Mouse (Mus musculus): Measurements from ENCODE around the gene Xpo6. TPM values are rescaled to one million over a fixed set of nuclear protein-coding genes. Genes with fewer than 3 reads are reported as not detected.

Xpo6 gene
- polyA plus RNA-seq, 1 experiment from 2014 or later: 20.8 TPM

DNA sequence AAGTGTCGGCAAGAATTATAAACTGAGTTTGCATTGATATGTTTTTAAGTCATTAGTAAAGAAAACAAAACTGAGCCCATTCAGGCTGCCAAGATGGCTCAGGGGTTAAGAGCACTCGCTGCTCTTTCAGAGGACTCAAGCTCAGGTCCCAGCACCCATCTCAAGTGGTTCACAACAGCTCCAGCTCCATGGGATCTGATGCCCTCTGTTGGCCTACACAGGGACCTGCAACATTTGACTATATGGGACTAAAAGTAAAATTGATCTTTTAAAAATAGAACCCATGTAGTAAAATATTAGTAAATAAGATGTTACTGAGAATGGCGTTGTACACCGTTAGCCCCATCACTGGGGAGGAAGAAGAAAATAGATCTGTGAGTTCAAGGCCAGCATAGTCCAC lies 130.0 kb downstream of the Xpo6 start:
- Histone ChIP-seq H3K27ac (ENCODE audit: low read length) (no peak overlapping the region), H3K36me3 (ENCODE audit: insufficient read depth, low read length) (no peaks in the 10 kb centered on the region), H3K9me3 (ENCODE audit: low read length) (no peaks in the 10 kb centered on the region), H3K4me3 (ENCODE audit: low read depth, low read length) (no peak overlapping the region), H3K9ac (replicated peaks; ENCODE audit: low read depth) (no peak overlapping the region), H3K4me2 (replicated peaks; ENCODE audit: low read depth, low read length) (no peak overlapping the region), H3K27me3 (replicated peaks; ENCODE audit: insufficient read depth, low read length) (no peaks in the 10 kb centered on the region), H3K4me1 (ENCODE audit: insufficient read depth, low read depth, low read length) (no peaks in the 10 kb centered on the region)
- WGBS: 92% methylated on average over 4 of the region's 4 CpGs
- no peak for DNase-seq (ENCODE audit: low spot score)
- no peak for TF ChIP-seq CTCF (IDR thresholded peaks at IDR 0.05)
- no peak for TF ChIP-seq EP300 (IDR thresholded peaks at IDR 0.05)
- no peak for ATAC-seq

DNA sequence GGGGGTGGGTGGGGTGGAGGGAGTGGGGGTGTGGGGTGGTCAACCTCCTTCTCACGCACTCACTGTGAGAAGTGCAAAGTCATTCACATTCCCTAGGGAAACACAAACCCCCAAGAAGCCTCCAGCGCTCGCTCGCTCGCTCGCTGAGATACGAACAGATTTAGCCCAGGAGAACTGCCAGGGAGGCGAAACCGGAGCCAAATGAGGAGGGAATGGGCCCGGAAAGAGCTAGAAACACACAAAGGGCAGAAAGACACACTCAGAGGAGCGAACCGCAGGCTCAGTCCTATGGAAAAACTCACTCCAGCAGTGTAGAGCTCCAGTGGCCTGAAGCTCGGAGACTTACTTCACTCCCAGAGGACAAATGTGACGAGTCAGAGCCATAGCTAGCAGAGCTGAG lies 133.5 kb downstream of the Xpo6 start:
- no peak overlapping the region for H3K4me3 ChIP-seq (ENCODE audit: low read depth, low read length)
- ATAC-seq (peak; percentile 35; the same call in 1 of the 2 replicates), DNase-seq (ENCODE audit: low spot score) (peak; percentile 41)
- no peak overlapping the region for H3K4me2 ChIP-seq (replicated peaks; ENCODE audit: low read depth, low read length)
- H3K4me1 ChIP-seq (ENCODE audit: insufficient read depth, low read depth, low read length): no peaks in the 10 kb centered on the region
- WGBS: 36% methylated on average over 14 of the region's 14 CpGs
- H3K9me3 ChIP-seq (ENCODE audit: low read length): no peaks in the 10 kb centered on the region
- H3K36me3 ChIP-seq (ENCODE audit: insufficient read depth, low read length): no peaks in the 10 kb centered on the region
- no peaks in the 10 kb centered on the region for H3K27me3 ChIP-seq (replicated peaks; ENCODE audit: insufficient read depth, low read length)
- no peak overlapping the region for H3K9ac ChIP-seq (replicated peaks; ENCODE audit: low read depth)
- no peak overlapping the region for H3K27ac ChIP-seq (ENCODE audit: low read length)
- TF ChIP-seq EP300 (IDR thresholded peaks at IDR 0.05): no peak
- no peak for TF ChIP-seq CTCF (IDR thresholded peaks at IDR 0.05)

DNA sequence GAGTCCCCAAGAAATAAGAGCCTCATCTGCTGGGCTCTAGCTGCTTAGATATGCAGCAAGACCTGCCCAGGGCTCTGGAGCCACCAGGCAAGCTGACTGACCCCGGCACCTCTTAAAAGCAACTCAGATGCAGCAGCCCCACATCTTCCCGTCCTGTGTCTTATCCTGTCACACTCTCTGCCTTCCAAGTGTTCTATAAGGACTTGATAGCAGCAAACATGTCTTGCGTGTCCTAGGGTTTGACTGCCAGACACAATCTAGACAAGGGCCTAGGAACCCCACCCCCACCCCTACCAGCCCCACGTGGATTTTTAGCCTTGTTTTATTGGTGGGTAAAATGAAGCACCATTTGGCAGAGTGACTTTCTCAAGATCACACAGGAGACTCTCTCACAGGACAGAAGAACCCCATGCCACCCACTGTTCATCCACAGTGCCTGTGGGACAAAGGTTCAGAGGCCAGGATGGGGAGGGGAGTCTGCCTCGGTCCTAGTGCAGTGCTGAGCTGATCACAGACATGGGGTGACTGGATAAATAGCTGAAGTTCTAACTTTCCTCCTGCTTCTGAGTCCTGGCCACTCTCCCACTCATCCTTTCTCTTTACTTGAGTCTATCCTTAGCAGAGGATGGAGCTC lies 134.9 kb downstream of the Xpo6 start:
- no peak for TF ChIP-seq EP300 (IDR thresholded peaks at IDR 0.05)
- no peak for TF ChIP-seq CTCF (IDR thresholded peaks at IDR 0.05)
- no peak overlapping the region for H3K4me2 ChIP-seq (replicated peaks; ENCODE audit: low read depth, low read length)
- DNase-seq (ENCODE audit: low spot score) (no peak), ATAC-seq (peak; percentile 44)
- WGBS: 50% methylated on average over 5 of the region's 5 CpGs
- H3K4me3 ChIP-seq (ENCODE audit: low read depth, low read length): no peak overlapping the region
- H3K9ac ChIP-seq (replicated peaks; ENCODE audit: low read depth): no peak overlapping the region
- no peaks in the 10 kb centered on the region for H3K36me3 ChIP-seq (ENCODE audit: insufficient read depth, low read length)
- no peaks in the 10 kb centered on the region for H3K4me1 ChIP-seq (ENCODE audit: insufficient read depth, low read depth, low read length)
- no peaks in the 10 kb centered on the region for H3K9me3 ChIP-seq (ENCODE audit: low read length)
- no peak overlapping the region for H3K27ac ChIP-seq (ENCODE audit: low read length)
- H3K27me3 ChIP-seq (replicated peaks; ENCODE audit: insufficient read depth, low read length): no peaks in the 10 kb centered on the region

DNA sequence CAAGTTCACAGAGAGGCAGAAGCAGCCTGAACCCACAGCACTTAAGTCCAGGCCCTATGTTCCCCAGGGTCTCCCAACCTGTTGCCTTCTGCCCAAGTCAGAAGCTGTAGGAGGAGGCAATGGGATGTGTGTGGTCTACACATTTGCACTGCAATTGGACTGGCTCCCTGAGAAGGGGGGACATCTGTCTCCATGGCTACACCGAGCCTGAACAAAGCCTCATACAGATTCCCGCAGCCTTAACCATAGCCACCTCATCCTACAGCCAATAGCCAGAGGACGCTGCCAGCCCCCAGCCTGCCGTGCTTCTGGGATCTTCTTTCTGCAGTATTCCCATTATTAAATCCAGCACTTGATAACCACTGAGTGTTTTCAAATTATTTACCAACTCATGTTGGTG lies 138.1 kb downstream of the Xpo6 start:
- TF ChIP-seq CTCF (IDR thresholded peaks at IDR 0.05) (no peak), EP300 (IDR thresholded peaks at IDR 0.05) (no peak)
- H3K4me2 ChIP-seq (replicated peaks; ENCODE audit: low read depth, low read length): no peak overlapping the region
- H3K4me1 ChIP-seq (ENCODE audit: insufficient read depth, low read depth, low read length): no peaks in the 10 kb centered on the region
- no peak overlapping the region for H3K9ac ChIP-seq (replicated peaks; ENCODE audit: low read depth)
- H3K4me3 ChIP-seq (ENCODE audit: low read depth, low read length): no peak overlapping the region
- DNase-seq (ENCODE audit: low spot score) (no peak), ATAC-seq (no peak)
- 68% methylated on average over 4 of the region's 4 CpGs for WGBS
- no peaks in the 10 kb centered on the region for H3K36me3 ChIP-seq (ENCODE audit: insufficient read depth, low read length)
- H3K9me3 ChIP-seq (ENCODE audit: low read length): no peaks in the 10 kb centered on the region
- no peaks in the 10 kb centered on the region for H3K27me3 ChIP-seq (replicated peaks; ENCODE audit: insufficient read depth, low read length)
- H3K27ac ChIP-seq (ENCODE audit: low read length): no peak overlapping the region

DNA sequence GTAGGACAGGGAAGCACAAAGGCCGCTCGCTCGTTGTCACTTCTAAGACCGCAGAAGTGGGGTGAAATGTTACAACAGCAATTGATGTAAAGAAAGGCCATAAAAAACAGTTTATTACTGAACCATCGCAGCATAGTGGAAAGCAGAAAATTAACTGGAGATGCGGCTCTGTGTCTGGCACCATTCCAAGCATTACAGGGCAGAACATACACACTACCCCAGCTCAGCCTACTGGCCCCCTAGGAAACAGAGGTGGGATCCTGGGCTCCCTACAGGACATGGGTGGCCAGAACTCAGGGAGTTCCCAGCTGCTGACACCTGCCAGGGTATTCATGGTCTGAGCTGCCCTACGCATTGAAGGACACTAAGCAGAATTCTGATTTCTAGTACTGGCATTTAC lies 141.4 kb downstream of the Xpo6 start:
- H3K4me3 ChIP-seq (ENCODE audit: low read depth, low read length): no peak overlapping the region
- no peak for TF ChIP-seq CTCF (IDR thresholded peaks at IDR 0.05)
- H3K27me3 ChIP-seq (replicated peaks; ENCODE audit: insufficient read depth, low read length): no peaks in the 10 kb centered on the region
- DNase-seq (ENCODE audit: low spot score): no peak
- H3K9ac ChIP-seq (replicated peaks; ENCODE audit: low read depth): no peak overlapping the region
- 52% methylated on average over 7 of the region's 7 CpGs for WGBS
- no peaks in the 10 kb centered on the region for H3K9me3 ChIP-seq (ENCODE audit: low read length)
- H3K36me3 ChIP-seq (ENCODE audit: insufficient read depth, low read length): no peaks in the 10 kb centered on the region
- no peak overlapping the region for H3K27ac ChIP-seq (ENCODE audit: low read length)
- ATAC-seq: no peak
- H3K4me2 ChIP-seq (replicated peaks; ENCODE audit: low read depth, low read length): no peak overlapping the region
- no peaks in the 10 kb centered on the region for H3K4me1 ChIP-seq (ENCODE audit: insufficient read depth, low read depth, low read length)

DNA sequence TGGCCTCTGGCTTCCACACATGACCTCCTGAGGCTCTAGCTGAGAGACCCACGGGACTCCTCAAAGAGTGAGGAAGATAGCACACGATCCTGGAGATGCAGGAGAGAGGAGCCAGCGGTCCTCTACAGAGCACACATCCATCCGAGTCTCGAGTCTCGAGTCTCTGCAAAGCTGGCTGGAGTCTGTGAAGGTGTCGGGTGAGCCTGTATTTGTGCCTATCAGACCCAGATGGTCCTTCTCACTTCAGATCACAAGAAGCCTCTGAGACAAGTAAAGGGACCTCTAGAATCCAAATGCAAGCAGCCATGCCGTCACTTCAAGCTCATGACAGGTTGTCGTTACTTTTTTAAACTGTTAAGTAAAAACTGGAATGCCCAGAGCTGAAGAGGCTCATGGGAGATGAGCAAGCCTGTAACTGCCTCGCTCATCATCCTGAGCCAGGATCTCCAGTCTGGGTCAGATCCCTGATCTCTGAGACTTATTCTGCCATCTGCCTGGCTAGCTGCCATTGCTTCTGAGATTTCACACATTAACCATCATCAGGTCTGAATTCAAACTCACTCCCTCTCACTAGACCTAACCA lies 142.9 kb downstream of the Xpo6 start:
- H3K27ac ChIP-seq (ENCODE audit: low read length): no peak overlapping the region
- H3K4me3 ChIP-seq (ENCODE audit: low read depth, low read length): no peak overlapping the region
- H3K4me1 ChIP-seq (ENCODE audit: insufficient read depth, low read depth, low read length): no peaks in the 10 kb centered on the region
- H3K36me3 ChIP-seq (ENCODE audit: insufficient read depth, low read length): no peaks in the 10 kb centered on the region
- 32% methylated on average over 10 of the region's 10 CpGs for WGBS
- ATAC-seq (0 out of 2 replicates have a peak, but pooled peaks have one; percentile 14), DNase-seq (ENCODE audit: low spot score) (no peak)
- no peak overlapping the region for H3K9ac ChIP-seq (replicated peaks; ENCODE audit: low read depth)
- no peaks in the 10 kb centered on the region for H3K27me3 ChIP-seq (replicated peaks; ENCODE audit: insufficient read depth, low read length)
- no peak for TF ChIP-seq CTCF (IDR thresholded peaks at IDR 0.05)
- no peak for TF ChIP-seq EP300 (IDR thresholded peaks at IDR 0.05)
- no peaks in the 10 kb centered on the region for H3K9me3 ChIP-seq (ENCODE audit: low read length)
- no peak overlapping the region for H3K4me2 ChIP-seq (replicated peaks; ENCODE audit: low read depth, low read length)

Data from lung, postnatal 0 days (tissue).